Mouse (Mus musculus) heart, embryonic 16.5 days (tissue): Measurements from ENCODE around the gene Cdh22. TPM values are rescaled to one million over a fixed set of nuclear protein-coding genes. Genes with fewer than 3 reads are reported as not detected.

Source experiments
- ATAC-seq: fragments of 200-750 bp; cut with Nextera tagmentation; replicated peaks from 2 replicates; pipeline ENCODE4 v1.8.0; 2017; ENCODE audit warnings: moderate number of reproducible peaks; ENCODE audit not compliant: insufficient read depth, low FRiP score; ENCODE audit errors: extremely low read depth
- H3K27ac ChIP-seq: fragments of 300-500 bp; sonication (generic); 2 replicates; pipeline ENCODE4 v1.5.1; 2014; ENCODE audit warnings: mild to moderate bottlenecking, low read length, control low read depth, moderate library complexity
- H3K27me3 ChIP-seq: fragments of 300-500 bp; sonication (generic); 2 replicates; pipeline ENCODE4 v1.6.1; 2014; ENCODE audit warnings: low read length, mixed read lengths; ENCODE audit not compliant: control insufficient read depth, insufficient read depth
- H3K36me3 ChIP-seq: fragments of 300-500 bp; sonication (generic); 2 replicates; pipeline ENCODE4 v1.6.1; 2014; ENCODE audit not compliant: control insufficient read depth, insufficient read depth
- H3K4me1 ChIP-seq: fragments of 300-500 bp; sonication (generic); 2 replicates; pipeline ENCODE4 v1.6.1; 2014; ENCODE audit warnings: low read length, mixed read lengths; ENCODE audit not compliant: control insufficient read depth, insufficient read depth
- H3K4me2 ChIP-seq: fragments of 300-500 bp; sonication (generic); 2 replicates; pipeline ENCODE4 v1.6.1; 2014; ENCODE audit warnings: low read depth, mild to moderate bottlenecking, control low read depth, low read length
- H3K4me3 ChIP-seq: fragments of 300-500 bp; sonication (generic); 2 replicates; pipeline ENCODE4 v1.5.1; 2014; ENCODE audit warnings: mild to moderate bottlenecking, control low read depth, low read length
- H3K9ac ChIP-seq: fragments of 300-500 bp; sonication (generic); 2 replicates; pipeline ENCODE4 v1.6.1; 2014; ENCODE audit warnings: low read length, control low read depth
- H3K9me3 ChIP-seq: fragments of 300-500 bp; sonication (generic); replicated peaks from 2 replicates; pipeline ENCODE4 v1.6.1; 2016; ENCODE audit warnings: low read length; ENCODE audit not compliant: control insufficient read depth
- WGBS: fragments of 180-500 bp; shearing (Covaris S2); extraction: QIAGEN DNeasy Blood & Tissue Kit; methylation state at CpG from one replicate; pipeline ENCODE4 v1.1.7; 2014; 5-methylcytosine and 5-hydroxymethylcytosine counted together
- polyA plus RNA-seq: library from polyadenylated mRNA; unstranded; fragments of >200 nt; fragmentation: Nextera tagmentation; extraction: Ambion mirVana; gene quantifications from 2 replicates; pipeline ENCODE4 v1.2.1, GENCODE M21; 2015

Cdh22 gene
- polyA plus RNA-seq, 1 experiment from 2014 or later, result 0.11 TPM

DNA sequence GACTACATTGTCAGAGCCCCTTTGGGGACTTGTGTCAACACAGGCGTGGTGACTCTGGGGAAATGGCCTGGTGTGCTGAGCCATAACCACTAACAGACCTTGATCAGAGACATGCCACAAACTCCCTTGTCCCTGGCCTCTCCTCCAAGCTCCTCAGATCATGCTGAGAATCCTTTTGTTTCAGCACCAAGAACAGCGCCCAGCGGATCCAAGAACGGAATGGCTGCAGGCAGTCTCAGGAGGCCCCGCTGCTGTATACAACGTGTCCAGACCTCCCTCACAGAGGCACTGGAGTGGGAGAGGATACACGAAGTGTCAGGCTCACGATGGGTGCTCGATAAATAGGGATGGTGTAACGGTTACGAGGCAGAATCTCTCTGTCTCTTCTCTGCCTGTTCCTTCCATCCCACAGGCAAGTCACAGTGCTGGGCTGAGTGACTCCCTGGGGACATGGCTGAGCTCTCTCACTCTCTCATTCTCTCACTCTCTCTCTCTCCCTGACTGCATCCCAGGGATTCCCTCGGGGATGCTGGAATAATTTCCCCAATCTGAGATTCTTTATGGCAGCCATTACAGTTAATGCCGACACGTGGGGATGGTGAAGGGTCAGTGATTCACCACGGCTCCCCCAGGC, 75.5 kb downstream of the Cdh22 start:
- peaks cover 46% of the 10 kb centered on the region for H3K27me3 ChIP-seq
- 17% methylated on average over 15 of the region's 15 CpGs for WGBS

DNA sequence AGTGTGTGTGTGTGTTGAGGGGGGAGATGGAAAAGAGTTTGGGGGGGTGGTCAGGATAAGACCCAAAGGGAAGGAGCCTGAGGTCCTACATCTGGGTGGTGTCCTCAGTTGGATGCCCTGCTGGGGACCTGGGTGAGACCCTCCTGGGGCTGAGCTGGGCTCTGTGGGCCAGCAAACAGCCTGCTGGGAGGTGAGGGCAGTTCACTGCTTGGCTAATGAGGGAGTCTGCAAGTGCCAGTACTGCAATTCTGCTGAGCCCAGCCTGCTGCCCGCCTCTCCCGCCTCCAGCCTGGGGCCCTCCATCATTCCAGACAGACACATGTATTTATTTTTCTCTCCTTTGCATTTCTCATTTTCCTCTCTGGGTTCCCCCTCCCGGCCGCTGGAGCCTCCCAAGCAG, 76.3 kb downstream of the Cdh22 start:
- Histone ChIP-seq H3K4me1 (peaks cover 4% of the 10 kb centered on the region), H3K9ac (no peak overlapping the region), H3K36me3 (no peaks in the 10 kb centered on the region), H3K27me3 (peaks cover 48% of the 10 kb centered on the region), H3K4me3 (no peak overlapping the region), H3K27ac (no peak overlapping the region), H3K4me2 (no peak overlapping the region), H3K9me3 (no peaks in the 10 kb centered on the region)
- WGBS, result 55% methylated on average over 4 of the region's 4 CpGs
- ATAC-seq, result no peak

More for the DNA sequence above, 75.5 kb downstream of the Cdh22 start:
- peak; percentile 49; the same call in 1 of the 2 replicates for ATAC-seq
- no peaks in the 10 kb centered on the region for H3K9me3 ChIP-seq
- no peak overlapping the region for H3K4me3 ChIP-seq
- H3K9ac ChIP-seq, result no peak overlapping the region
- no peak overlapping the region for H3K27ac ChIP-seq
- no peaks in the 10 kb centered on the region for H3K36me3 ChIP-seq
- no peaks in the 10 kb centered on the region for H3K4me1 ChIP-seq
- no peak overlapping the region for H3K4me2 ChIP-seq

- Histone ChIP-seq H3K27me3 (peaks cover 44% of the 10 kb centered on the region), H3K9me3 (no peaks in the 10 kb centered on the region), H3K4me1 (peaks cover 6% of the 10 kb centered on the region), H3K9ac (no peak overlapping the region), H3K4me2 (no peak overlapping the region), H3K4me3 (no peak overlapping the region), H3K36me3 (no peaks in the 10 kb centered on the region), H3K27ac (no peak overlapping the region)
- ATAC-seq, result no peak
- 66% methylated on average over 11 of the region's 11 CpGs for WGBS
These were observed 76.8 kb downstream of the Cdh22 start for GRCm38 (mm10) chr2:165157900-165158299.

DNA sequence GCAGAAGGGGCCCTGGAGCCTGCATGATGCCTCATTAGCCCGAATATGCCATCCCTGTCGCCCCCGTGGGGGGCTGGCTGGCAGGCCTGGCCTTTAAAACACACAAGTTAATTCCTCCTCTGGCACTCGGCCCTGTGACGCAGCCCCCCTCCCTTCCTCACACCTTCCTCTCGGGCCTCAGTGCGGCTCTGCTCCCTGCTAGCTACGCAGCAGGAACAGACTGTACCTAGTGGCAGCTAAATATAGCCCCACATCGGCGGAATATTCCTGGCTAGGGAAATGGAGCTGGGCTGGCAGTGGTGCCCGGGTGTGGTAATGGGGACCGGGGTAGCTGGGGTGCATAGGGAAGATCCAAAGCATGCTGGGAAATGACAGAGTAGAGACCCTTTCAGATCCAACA, 81.6 kb downstream of the Cdh22 start:
- Histone ChIP-seq H3K9ac (no peak overlapping the region), H3K4me1 (peaks cover 6% of the 10 kb centered on the region), H3K27ac (no peak overlapping the region), H3K27me3 (peaks cover 26% of the 10 kb centered on the region), H3K36me3 (no peaks in the 10 kb centered on the region), H3K4me2 (peak overlapping the region; percentile 31), H3K4me3 (no peak overlapping the region), H3K9me3 (no peaks in the 10 kb centered on the region)
- ATAC-seq, result peak; percentile 89
- 9% methylated on average over 12 of the region's 12 CpGs for WGBS

DNA sequence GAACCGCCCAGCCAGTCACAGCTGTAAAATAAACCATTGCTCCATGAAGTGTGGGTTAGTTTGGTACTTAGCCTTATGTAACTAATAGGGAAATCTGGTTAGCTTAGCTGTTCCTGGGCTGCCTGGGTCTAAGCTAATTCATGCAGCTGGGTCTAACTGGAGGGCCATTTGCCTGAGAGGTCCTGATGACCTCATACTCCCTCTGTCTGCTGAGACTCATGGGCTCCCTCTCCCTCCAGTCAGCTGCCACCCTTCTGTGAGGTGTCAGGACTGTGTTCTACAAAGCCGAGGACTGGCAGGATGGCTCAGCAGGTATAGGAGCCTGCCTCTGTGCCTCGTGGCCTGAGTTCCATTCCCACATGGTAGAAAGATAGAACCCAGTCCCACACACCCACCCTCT, 84.9 kb downstream of the Cdh22 start:
- Histone ChIP-seq H3K4me3 (no peak overlapping the region), H3K27me3 (0 out of 2 replicates have a peak, but pooled peaks cover 14% of the 10 kb centered on the region), H3K9me3 (no peaks in the 10 kb centered on the region), H3K4me2 (no peak overlapping the region), H3K36me3 (no peaks in the 10 kb centered on the region), H3K9ac (no peak overlapping the region), H3K27ac (no peak overlapping the region), H3K4me1 (peaks cover 6% of the 10 kb centered on the region)
- ATAC-seq, result no peak
- WGBS, result 52% methylated on average over 3 of the region's 3 CpGs

DNA sequence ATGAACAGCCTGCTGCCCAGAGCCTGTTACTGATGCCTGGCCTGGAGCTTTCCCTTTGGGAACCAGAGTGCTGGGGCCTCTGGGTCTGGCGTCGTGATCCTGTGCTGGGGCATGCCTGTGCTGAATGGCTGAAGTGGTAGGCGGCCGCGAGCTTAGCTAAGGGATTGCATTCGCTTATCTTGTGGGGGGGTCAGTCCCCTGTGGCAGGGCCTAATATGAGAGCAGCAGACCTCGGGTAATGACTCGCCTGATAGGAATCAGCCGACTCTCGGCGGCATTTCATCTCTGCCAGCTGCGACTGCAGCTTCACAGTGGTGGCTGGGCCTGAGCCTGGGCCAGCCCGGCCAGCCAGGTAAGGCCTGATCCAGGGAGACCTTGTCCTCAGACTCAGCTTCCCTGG, 88.8 kb downstream of the Cdh22 start:
- H3K9me3 ChIP-seq, result no peaks in the 10 kb centered on the region
- H3K4me3 ChIP-seq, result no peak overlapping the region
- H3K4me1 ChIP-seq, result 0 out of 2 replicates have a peak, but pooled peaks cover 2% of the 10 kb centered on the region
- H3K27me3 ChIP-seq, result peaks cover 25% of the 10 kb centered on the region
- no peak overlapping the region for H3K4me2 ChIP-seq
- no peak for ATAC-seq
- WGBS, result 39% methylated on average over 13 of the region's 13 CpGs
- no peaks in the 10 kb centered on the region for H3K36me3 ChIP-seq
- no peak overlapping the region for H3K27ac ChIP-seq
- H3K9ac ChIP-seq, result no peak overlapping the region

GRCm38 (mm10) chr2:165143487-165143886, 91.2 kb downstream of the Cdh22 start:
- H3K9me3 ChIP-seq, result no peaks in the 10 kb centered on the region
- no peak overlapping the region for H3K27ac ChIP-seq
- no peak for ATAC-seq
- H3K36me3 ChIP-seq, result no peaks in the 10 kb centered on the region
- 48% methylated on average over 14 of the region's 14 CpGs for WGBS
- no peak overlapping the region for H3K4me3 ChIP-seq
- peaks cover 22% of the 10 kb centered on the region for H3K27me3 ChIP-seq
- no peak overlapping the region for H3K4me2 ChIP-seq
- H3K4me1 ChIP-seq, result peaks cover 5% of the 10 kb centered on the region; the same call in 1 of the 2 replicates
- no peak overlapping the region for H3K9ac ChIP-seq

GRCm38 (mm10) chr2:165136049-165136448, 98.6 kb downstream of the Cdh22 start:
- peaks cover 12% of the 10 kb centered on the region for H3K4me1 ChIP-seq
- H3K9me3 ChIP-seq, result no peaks in the 10 kb centered on the region
- no peak for ATAC-seq
- 12% methylated on average over 16 of the region's 16 CpGs for WGBS
- no peak overlapping the region; the same call in 1 of the 2 replicates for H3K9ac ChIP-seq
- H3K4me3 ChIP-seq, result no peak overlapping the region
- no peak overlapping the region for H3K27ac ChIP-seq
- no peaks in the 10 kb centered on the region for H3K36me3 ChIP-seq
- H3K27me3 ChIP-seq, result peaks cover 40% of the 10 kb centered on the region
- no peak overlapping the region for H3K4me2 ChIP-seq

- ATAC-seq, result no peak
- Histone ChIP-seq H3K9me3 (no peaks in the 10 kb centered on the region), H3K27me3 (peaks cover 48% of the 10 kb centered on the region), H3K4me3 (no peak overlapping the region), H3K4me2 (peak overlapping the region; percentile 4; the same call in 1 of the 2 replicates), H3K9ac (no peak overlapping the region), H3K4me1 (peaks cover 7% of the 10 kb centered on the region), H3K27ac (no peak overlapping the region), H3K36me3 (no peaks in the 10 kb centered on the region)
- 1% methylated on average over 15 of the region's 15 CpGs for WGBS
These were observed 101.1 kb downstream of the Cdh22 start for GRCm38 (mm10) chr2:165133566-165133965.
